Mouse (Mus musculus) small intestine, adult 2 months (tissue): ENCODE results near the gene Hsh2d. TPM values are rescaled to one million over a fixed set of nuclear protein-coding genes. Genes with fewer than 3 reads are reported as not detected.

Experiments
- H3K27ac ChIP-seq: fragments of 200-500 bp; 2 replicates; pipeline ENCODE4 v1.5.1; 2012; ENCODE audit warnings: low read depth, low read length, control low read depth, inconsistent platforms; ENCODE audit not compliant: insufficient read depth
- H3K27me3 ChIP-seq: fragments of 200-500 bp; 2 replicates; pipeline ENCODE4 v1.6.1; 2012; ENCODE audit warnings: mild to moderate bottlenecking, moderate library complexity, low read length, inconsistent platforms; ENCODE audit not compliant: control insufficient read depth, insufficient read depth
- H3K36me3 ChIP-seq: fragments of 200-500 bp; 2 replicates; pipeline ENCODE4 v1.6.1; 2012; ENCODE audit warnings: mild to moderate bottlenecking, low read length, control low read depth, inconsistent platforms; ENCODE audit not compliant: control insufficient read depth, insufficient read depth
- H3K4me1 ChIP-seq: fragments of 200-500 bp; 2 replicates; pipeline ENCODE4 v1.6.1; 2012; ENCODE audit warnings: low read length, inconsistent platforms, mixed read lengths; ENCODE audit not compliant: control insufficient read depth, insufficient read depth, insufficient read length
- H3K4me3 ChIP-seq: fragments of 200-500 bp; 2 replicates; pipeline ENCODE4 v1.5.1; 2012; ENCODE audit warnings: low read depth, mild to moderate bottlenecking, control low read depth, inconsistent platforms, low read length, moderate library complexity
- CTCF ChIP-seq: fragments of 200-500 bp; IDR thresholded peaks from 2 replicates; pipeline ENCODE4 v1.5.1; 2012; ENCODE audit warnings: low read depth, mild to moderate bottlenecking, control low read depth, inconsistent platforms, low read length, moderate library complexity, mixed read lengths; ENCODE audit not compliant: insufficient replicate concordance, insufficient read length; ENCODE audit errors: extremely low read depth
- POLR2A ChIP-seq: fragments of 200-500 bp; IDR thresholded peaks from 2 replicates; pipeline ENCODE4 v1.6.1; 2012; ENCODE audit warnings: low read depth, mild to moderate bottlenecking, control low read depth, inconsistent platforms, low read length, moderate library complexity
- WGBS: fragments of 180-500 bp; shearing (Covaris S2); methylation state at CpG from one replicate; pipeline ENCODE4 v1.1.7; 2018; 5-methylcytosine and 5-hydroxymethylcytosine counted together
- polyA plus RNA-seq: library from polyadenylated mRNA; depleted of rRNA; stranded (reverse); fragments of >200 nt; gene quantifications from 2 replicates; pipeline ENCODE4 v1.2.3, GENCODE M21; 2012

The Hsh2d gene
- polyA plus RNA-seq, 1 experiment: 3.3 TPM

- no peaks in the 10 kb centered on the region for H3K27me3 ChIP-seq
- peaks cover 64% of the 10 kb centered on the region for H3K36me3 ChIP-seq
- H3K27ac ChIP-seq: no peak overlapping the region
- TF ChIP-seq CTCF: no peak
- no peak for TF ChIP-seq POLR2A
- WGBS: 62% methylated on average over 1 of the region's 1 CpGs
- no peaks in the 10 kb centered on the region for H3K4me1 ChIP-seq
- H3K4me3 ChIP-seq: no peak overlapping the region
Measured at GRCm38 (mm10) chr8:72149056-72149455, 40.4 kb upstream of the Hsh2d start.

- Histone ChIP-seq H3K27me3 (no peaks in the 10 kb centered on the region), H3K4me3 (no peak overlapping the region), H3K4me1 (no peaks in the 10 kb centered on the region), H3K36me3 (peaks cover 51% of the 10 kb centered on the region), H3K27ac (no peak overlapping the region)
- TF ChIP-seq CTCF (no peak), POLR2A (no peak)
- WGBS: 59% methylated on average over 3 of the region's 3 CpGs
Measured at GRCm38 (mm10) chr8:72151418-72152078, 37.9 kb upstream of the Hsh2d start.

- no peak for TF ChIP-seq POLR2A
- no peak for TF ChIP-seq CTCF
- H3K27me3 ChIP-seq: no peaks in the 10 kb centered on the region
- H3K27ac ChIP-seq: no peak overlapping the region
- no peak overlapping the region for H3K4me3 ChIP-seq
- no peaks in the 10 kb centered on the region for H3K4me1 ChIP-seq
- peaks cover 36% of the 10 kb centered on the region for H3K36me3 ChIP-seq
Measured at GRCm38 (mm10) chr8:72153382-72153781, 36.1 kb upstream of the Hsh2d start.

- TF ChIP-seq POLR2A: no peak
- no peak for TF ChIP-seq CTCF
- WGBS: 80% methylated on average over 2 of the region's 2 CpGs
Measured at GRCm38 (mm10) chr8:72158096-72158495, 31.3 kb upstream of the Hsh2d start.

GRCm38 (mm10) chr8:72158726-72159125 lies 30.7 kb upstream of the Hsh2d start:
- H3K4me3 ChIP-seq: no peak overlapping the region
- no peak overlapping the region for H3K27ac ChIP-seq
- TF ChIP-seq CTCF (no peak), POLR2A (no peak)
- peaks cover 3% of the 10 kb centered on the region; the same call in 1 of the 2 replicates for H3K36me3 ChIP-seq
- WGBS: 72% methylated on average over 3 of the region's 3 CpGs
- H3K4me1 ChIP-seq: peaks cover 16% of the 10 kb centered on the region; the same call in 1 of the 2 replicates
- H3K27me3 ChIP-seq: no peaks in the 10 kb centered on the region

More at GRCm38 (mm10) chr8:72158096-72158495, 31.3 kb upstream of the Hsh2d start:
- Histone ChIP-seq H3K4me3 (no peak overlapping the region), H3K4me1 (peaks cover 12% of the 10 kb centered on the region; the same call in 1 of the 2 replicates), H3K36me3 (peaks cover 6% of the 10 kb centered on the region), H3K27me3 (no peaks in the 10 kb centered on the region), H3K27ac (no peak overlapping the region)

- Histone ChIP-seq H3K4me3 (no peak overlapping the region), H3K36me3 (peaks cover 7% of the 10 kb centered on the region), H3K27ac (no peak overlapping the region; the same call in 1 of the 2 replicates), H3K27me3 (no peaks in the 10 kb centered on the region), H3K4me1 (peaks cover 16% of the 10 kb centered on the region; the same call in 1 of the 2 replicates)
- WGBS: 26% methylated on average over 3 of the region's 3 CpGs
- no peak for TF ChIP-seq CTCF
- no peak for TF ChIP-seq POLR2A
Measured at GRCm38 (mm10) chr8:72160007-72160406, 29.4 kb upstream of the Hsh2d start.

- H3K4me1 ChIP-seq: peaks cover 16% of the 10 kb centered on the region; the same call in 1 of the 2 replicates
- no peaks in the 10 kb centered on the region for H3K27me3 ChIP-seq
- peaks cover 7% of the 10 kb centered on the region for H3K36me3 ChIP-seq
- peak; percentile 80 for TF ChIP-seq POLR2A
- no peak for TF ChIP-seq CTCF
- under 1% methylated on average over 82 of the region's 82 CpGs for WGBS
- peak within 1 kb of the TSS; percentile 84 for H3K4me3 ChIP-seq
- peak within 1 kb of the TSS; percentile 94 for H3K27ac ChIP-seq
Measured at GRCm38 (mm10) chr8:72160707-72161697, 28.4 kb upstream of the Hsh2d start, which contains the start of gene Rab8a. Gene Rab8a, plus strand, starts transcription at chr8:72161200.
